Mouse (Mus musculus) stomach, embryonic 16.5 days (tissue): Measurements from ENCODE around the gene Klhdc1. TPM values are rescaled to one million over a fixed set of nuclear protein-coding genes. Genes with fewer than 3 reads are reported as not detected.

Experiments
- ATAC-seq: fragments of 200-750 bp; cut with Nextera tagmentation; 2 replicates; pipeline ENCODE4 v1.8.0; 2017; ENCODE audit warnings: moderate number of reproducible peaks, moderate TSS enrichment; ENCODE audit not compliant: insufficient read depth, low FRiP score
- H3K27ac ChIP-seq: fragments of 300-500 bp; sonication (generic); 2 replicates; pipeline ENCODE4 v1.5.1; 2014; ENCODE audit warnings: low read length
- H3K27me3 ChIP-seq: fragments of 300-500 bp; sonication (generic); 2 replicates; pipeline ENCODE4 v1.6.1; 2014; ENCODE audit warnings: low read length, control low read depth, mixed read lengths; ENCODE audit not compliant: control insufficient read depth, insufficient read depth
- H3K36me3 ChIP-seq: fragments of 300-500 bp; sonication (generic); 2 replicates; pipeline ENCODE4 v1.6.1; 2014; ENCODE audit warnings: low read length; ENCODE audit not compliant: control insufficient read depth, insufficient read depth
- H3K4me1 ChIP-seq: fragments of 300-500 bp; sonication (generic); 2 replicates; pipeline ENCODE4 v1.6.1; 2014; ENCODE audit warnings: low read length, control low read depth, mixed read lengths; ENCODE audit not compliant: control insufficient read depth, insufficient read depth
- H3K4me2 ChIP-seq: fragments of 300-500 bp; sonication (generic); 2 replicates; pipeline ENCODE4 v1.6.1; 2014; ENCODE audit warnings: low read depth, low read length, mixed read lengths
- H3K4me3 ChIP-seq: fragments of 300-500 bp; sonication (generic); replicated peaks from 2 replicates; pipeline ENCODE4 v1.5.1; 2014; ENCODE audit warnings: mild to moderate bottlenecking, low read length
- H3K9ac ChIP-seq: fragments of 300-500 bp; sonication (generic); 2 replicates; pipeline ENCODE4 v1.6.1; 2014; ENCODE audit warnings: low read length
- H3K9me3 ChIP-seq: fragments of 300-500 bp; sonication (generic); replicated peaks from 2 replicates; pipeline ENCODE4 v1.6.1; 2016; ENCODE audit warnings: low read length, control low read depth; ENCODE audit not compliant: control insufficient read depth
- WGBS: fragments of 180-500 bp; shearing (Covaris S2); extraction: QIAGEN DNeasy Blood & Tissue Kit; methylation state at CpG from one replicate; pipeline ENCODE4 v1.1.7; 2014; 5-methylcytosine and 5-hydroxymethylcytosine counted together
- polyA plus RNA-seq: library from polyadenylated mRNA; unstranded; fragments of >200 nt; fragmentation: Nextera tagmentation; extraction: Ambion mirVana; gene quantifications from 2 replicates; pipeline ENCODE4 v1.2.1, GENCODE M21; 2015

Klhdc1 gene
- polyA plus RNA-seq, 1 experiment from 2014 or later = 7.2 TPM

GRCm38 (mm10) chr12:69299231-69299630 lies 58.3 kb downstream of the Klhdc1 start:
- peaks cover 13% of the 10 kb centered on the region; the same call in 1 of the 2 replicates for H3K36me3 ChIP-seq
- ATAC-seq = no peak
- peaks cover 21% of the 10 kb centered on the region for H3K4me1 ChIP-seq
- no peak overlapping the region for H3K9ac ChIP-seq
- 54% methylated on average over 12 of the region's 12 CpGs for WGBS
- H3K27ac ChIP-seq = no peak overlapping the region
- H3K9me3 ChIP-seq = no peaks in the 10 kb centered on the region
- H3K4me3 ChIP-seq = no peak overlapping the region
- H3K4me2 ChIP-seq = no peak overlapping the region
- no peaks in the 10 kb centered on the region for H3K27me3 ChIP-seq

GRCm38 (mm10) chr12:69299831-69300230 lies 58.9 kb downstream of the Klhdc1 start:
- no peak overlapping the region for H3K4me2 ChIP-seq
- H3K4me3 ChIP-seq = no peak overlapping the region
- no peak for ATAC-seq
- whole genome bisulfite sequencing = 89% methylated on average over 3 of the region's 3 CpGs
- H3K27me3 ChIP-seq = no peaks in the 10 kb centered on the region
- H3K36me3 ChIP-seq = peaks cover 14% of the 10 kb centered on the region; the same call in 1 of the 2 replicates
- H3K27ac ChIP-seq = no peak overlapping the region
- H3K9me3 ChIP-seq = no peaks in the 10 kb centered on the region
- H3K9ac ChIP-seq = no peak overlapping the region
- H3K4me1 ChIP-seq = peaks cover 21% of the 10 kb centered on the region

GRCm38 (mm10) chr12:69300391-69300790 lies 59.4 kb downstream of the Klhdc1 start:
- Histone ChIP-seq H3K4me1 (peaks cover 21% of the 10 kb centered on the region), H3K27ac (no peak overlapping the region), H3K4me2 (no peak overlapping the region), H3K9ac (no peak overlapping the region), H3K27me3 (no peaks in the 10 kb centered on the region), H3K4me3 (no peak overlapping the region), H3K36me3 (peaks cover 19% of the 10 kb centered on the region), H3K9me3 (no peaks in the 10 kb centered on the region)
- no peak for ATAC-seq
- 90% methylated on average over 2 of the region's 2 CpGs for WGBS

DNA sequence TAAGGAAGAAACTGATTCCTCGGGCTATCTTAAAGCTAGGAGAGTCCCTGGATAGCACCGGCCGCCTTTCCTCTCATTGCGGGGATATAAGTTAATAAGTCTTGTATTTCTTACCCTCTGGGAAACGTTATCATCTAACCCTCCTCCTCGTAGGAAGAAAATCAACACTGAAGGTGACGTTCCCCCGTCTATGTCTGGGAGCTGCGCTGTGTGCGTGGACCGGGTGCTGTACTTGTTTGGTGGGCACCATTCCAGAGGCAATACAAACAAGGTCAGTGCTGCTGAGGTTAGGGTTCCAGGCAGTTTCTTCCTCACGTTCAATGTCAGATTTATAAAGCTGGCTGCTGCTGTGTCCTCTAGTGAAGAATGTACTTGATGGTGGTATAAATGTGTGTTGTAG lies 61.2 kb downstream of the Klhdc1 start:
- no peak overlapping the region for H3K9ac ChIP-seq
- no peaks in the 10 kb centered on the region for H3K27me3 ChIP-seq
- H3K4me1 ChIP-seq = peaks cover 18% of the 10 kb centered on the region
- peaks cover 27% of the 10 kb centered on the region for H3K36me3 ChIP-seq
- WGBS = 92% methylated on average over 12 of the region's 12 CpGs
- H3K4me2 ChIP-seq = no peak overlapping the region
- H3K9me3 ChIP-seq = no peaks in the 10 kb centered on the region
- ATAC-seq = no peak
- H3K4me3 ChIP-seq = no peak overlapping the region
- H3K27ac ChIP-seq = no peak overlapping the region

DNA sequence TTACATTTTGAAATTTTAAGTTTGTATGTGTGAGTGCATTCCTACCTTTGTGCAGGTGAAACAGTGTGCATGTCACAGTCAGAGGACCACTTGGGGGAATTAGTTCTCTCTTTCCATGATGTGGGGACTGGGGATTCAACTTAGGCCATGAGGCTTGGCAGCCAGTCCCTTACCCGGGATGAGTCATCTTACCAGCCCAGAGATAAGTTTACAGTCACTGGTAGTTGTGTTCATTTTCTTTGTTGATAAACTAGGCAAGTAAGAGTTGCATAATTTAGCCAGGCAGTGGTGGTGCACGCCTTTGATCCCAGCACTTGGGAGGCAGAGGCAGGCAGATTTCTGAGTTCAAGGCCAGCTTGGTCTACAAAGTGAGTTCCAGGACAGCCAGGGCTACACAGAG lies 63.1 kb downstream of the Klhdc1 start:
- ATAC-seq = no peak

DNA sequence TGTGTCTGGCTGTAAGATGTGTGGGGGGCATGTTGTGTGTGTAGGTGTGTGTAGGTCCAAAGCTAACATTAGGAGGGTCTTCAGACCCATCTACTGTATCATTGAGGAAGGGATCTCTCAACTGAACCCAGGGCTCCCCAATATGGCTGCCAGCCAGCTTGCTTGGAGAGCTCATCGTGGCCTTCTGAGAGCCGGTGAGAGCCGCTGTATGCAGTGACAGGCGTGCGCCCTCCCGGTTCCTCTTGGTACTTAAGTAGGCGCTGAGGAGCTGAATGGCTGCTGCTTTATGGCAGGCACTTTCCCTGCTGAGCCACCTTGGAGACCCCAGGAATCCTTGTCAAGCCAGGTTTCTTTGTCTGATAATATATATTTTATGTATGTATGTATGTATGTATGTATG lies 65.4 kb downstream of the Klhdc1 start:
- WGBS = 97% methylated on average over 7 of the region's 7 CpGs
- Histone ChIP-seq H3K4me2 (no peak overlapping the region), H3K9ac (no peak overlapping the region), H3K4me1 (no peaks in the 10 kb centered on the region), H3K4me3 (no peak overlapping the region), H3K36me3 (peaks cover 54% of the 10 kb centered on the region), H3K9me3 (no peaks in the 10 kb centered on the region), H3K27me3 (no peaks in the 10 kb centered on the region), H3K27ac (no peak overlapping the region)
- ATAC-seq = no peak

More for the DNA sequence above, 63.1 kb downstream of the Klhdc1 start:
- 86% methylated on average over 2 of the region's 2 CpGs for WGBS
- Histone ChIP-seq H3K4me2 (no peak overlapping the region), H3K4me3 (no peak overlapping the region), H3K9me3 (no peaks in the 10 kb centered on the region), H3K27ac (no peak overlapping the region), H3K27me3 (no peaks in the 10 kb centered on the region), H3K4me1 (peaks cover 5% of the 10 kb centered on the region), H3K9ac (no peak overlapping the region), H3K36me3 (peaks cover 34% of the 10 kb centered on the region)

DNA sequence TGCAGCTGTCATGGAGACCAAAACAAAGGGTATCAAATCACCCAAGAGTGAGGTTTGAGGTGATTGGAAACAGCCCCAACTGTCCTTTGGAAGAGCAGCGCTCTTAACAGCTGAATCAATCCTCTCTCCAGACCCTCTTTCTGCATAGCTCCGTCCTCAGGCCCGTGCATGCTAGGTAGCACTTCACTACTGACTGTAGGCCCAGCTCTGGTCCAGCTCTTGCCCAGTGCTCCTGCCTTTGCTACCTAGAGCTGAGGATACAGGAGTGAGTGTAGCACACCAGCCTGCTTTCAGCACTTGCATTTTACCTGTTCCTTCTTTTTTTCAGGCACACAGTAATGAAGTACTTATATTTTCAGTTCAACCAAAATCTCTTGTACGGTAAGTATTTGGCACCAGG lies 68.7 kb downstream of the Klhdc1 start:
- H3K9ac ChIP-seq = no peak overlapping the region
- WGBS = 94% methylated on average over 4 of the region's 4 CpGs
- H3K4me2 ChIP-seq = no peak overlapping the region
- H3K4me3 ChIP-seq = no peak overlapping the region
- ATAC-seq = no peak
- peaks cover 45% of the 10 kb centered on the region for H3K36me3 ChIP-seq
- H3K4me1 ChIP-seq = no peaks in the 10 kb centered on the region
- no peaks in the 10 kb centered on the region for H3K9me3 ChIP-seq
- H3K27me3 ChIP-seq = no peaks in the 10 kb centered on the region
- no peak overlapping the region for H3K27ac ChIP-seq

- Histone ChIP-seq H3K27me3 (no peaks in the 10 kb centered on the region), H3K36me3 (peaks cover 11% of the 10 kb centered on the region), H3K4me3 (no peak overlapping the region), H3K9me3 (no peaks in the 10 kb centered on the region), H3K9ac (no peak overlapping the region), H3K4me1 (no peaks in the 10 kb centered on the region), H3K4me2 (no peak overlapping the region), H3K27ac (no peak overlapping the region)
- ATAC-seq = no peak
These were observed 77.5 kb downstream of the Klhdc1 start for GRCm38 (mm10) chr12:69318431-69318830.

DNA sequence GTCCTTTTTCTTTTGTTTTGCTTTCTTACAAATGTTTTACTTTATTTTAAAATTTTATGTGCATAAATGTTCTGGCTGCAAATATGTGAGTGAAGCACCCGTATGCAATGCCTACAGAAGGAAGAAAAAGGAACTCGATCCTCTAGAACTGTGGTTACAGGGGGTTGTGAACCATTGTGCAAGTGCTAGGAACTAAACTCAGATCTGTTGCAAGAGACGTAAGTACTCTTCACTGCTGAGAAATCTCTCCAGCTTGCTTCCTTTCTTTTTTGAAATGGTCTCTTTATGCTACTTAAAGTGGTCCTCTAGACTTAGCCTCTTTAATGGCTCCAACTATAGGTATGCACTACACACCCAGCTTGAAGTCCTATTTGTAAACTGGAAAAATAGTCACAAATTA lies 90.2 kb downstream of the Klhdc1 start:
- peaks cover 14% of the 10 kb centered on the region for H3K36me3 ChIP-seq
- H3K27me3 ChIP-seq = no peaks in the 10 kb centered on the region
- no peak overlapping the region for H3K4me3 ChIP-seq
- WGBS = 89% methylated on average over 3 of the region's 3 CpGs
- no peak overlapping the region for H3K27ac ChIP-seq
- no peaks in the 10 kb centered on the region for H3K4me1 ChIP-seq
- H3K9me3 ChIP-seq = no peaks in the 10 kb centered on the region
- no peak overlapping the region for H3K9ac ChIP-seq
- H3K4me2 ChIP-seq = no peak overlapping the region
- no peak for ATAC-seq

DNA sequence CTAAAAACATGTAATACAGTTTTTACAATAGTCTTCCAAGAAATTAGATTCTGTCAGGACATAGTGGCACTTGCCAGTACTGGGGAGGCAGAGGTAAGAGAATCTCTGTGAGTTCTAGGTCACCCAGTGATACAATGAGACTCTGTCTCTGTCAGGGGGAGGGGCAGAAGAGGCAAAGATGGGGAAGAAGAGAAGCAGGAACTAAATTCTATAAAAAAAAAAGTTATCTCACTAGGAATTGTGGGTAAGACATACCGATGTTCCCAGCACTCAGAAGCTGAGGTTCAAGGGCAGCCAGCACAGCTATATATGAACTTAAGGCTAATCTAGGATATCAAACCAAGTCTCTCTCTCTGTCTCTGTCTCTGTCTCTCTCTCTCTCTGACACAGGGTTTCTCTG lies 91.2 kb downstream of the Klhdc1 start:
- no peak overlapping the region for H3K4me3 ChIP-seq
- no peak overlapping the region for H3K9ac ChIP-seq
- no peak overlapping the region for H3K4me2 ChIP-seq
- no peak for ATAC-seq
- H3K27ac ChIP-seq = no peak overlapping the region
- no peaks in the 10 kb centered on the region for H3K4me1 ChIP-seq
- H3K9me3 ChIP-seq = no peaks in the 10 kb centered on the region
- no peaks in the 10 kb centered on the region for H3K27me3 ChIP-seq
- 85% methylated on average over 1 of the region's 1 CpGs for WGBS
- peaks cover 11% of the 10 kb centered on the region for H3K36me3 ChIP-seq
